In genomic region chr5:33144025-33144424, GRCm38 (mm10) we compare ENCODE assay signal across 9 mouse cellular contexts. TPM values are rescaled to one million over a fixed set of nuclear protein-coding genes. Genes with fewer than 3 reads are reported as not detected.
A peak's percentile ranks its signal among the peaks of the same experiment; 100 is the strongest.
DNase-seq lines count a peak whose midpoint lies in the region; ATAC-seq and TF ChIP-seq lines count a peak whose summit lies in the region.
"Had no signal": no experiment of that assay in that cellular context is flagged by ENCODE, and none has a peak within 500 bp of the region (broad histone marks: within the 10 kb centered on the region; RNA-seq: fewer than 3 reads in every experiment).

No protein-coding gene starts in this region.

- CTCF ChIA-PET in Patski (lab: Charles Lee) = interaction anchor here (0.7 to 5.7 kb wide), 12 partner anchors 10 to 122 kb away, joined by 3 to 59 read pairs (median 5); no protein-coding TSS in a partner anchor

- H3K4me1 ChIP-seq in embryonic facial prominence, embryonic 10.5 days = no peaks in the 10 kb centered on the region
- H3K4me1 ChIP-seq in forebrain, embryonic 10.5 days = no peaks in the 10 kb centered on the region
- H3K4me1 ChIP-seq: embryonic facial prominence, embryonic 13.5 days had no signal

- H3K27me3 ChIP-seq in Patski = peaks cover 12% of the 10 kb centered on the region
- no peaks in the 10 kb centered on the region for H3K27me3 ChIP-seq in embryonic facial prominence, embryonic 10.5 days (replicated peaks; ENCODE audit: low read depth, poor library complexity, severe bottlenecking)
- no peaks in the 10 kb centered on the region for H3K27me3 ChIP-seq in forebrain, embryonic 10.5 days (ENCODE audit: poor library complexity, severe bottlenecking)

- DNase-seq in heart, postnatal 4 days = peak; percentile 22
- DNase-seq in heart, adult 8-10 months (ENCODE audit: low spot score) = no peak
- DNase-seq in 3T3-L1 (ENCODE audit: low read depth, low spot score) (peak; percentile 84), Patski (ENCODE audit: low read depth, low spot score) (no peak)
- DNase-seq in embryonic facial prominence, embryonic 10.5 days (ENCODE audit: low spot score) = peak; percentile 34
- DNase-seq in forebrain, embryonic 10.5 days (ENCODE audit: extremely low spot score, low spot score) = no peak
- no peak for DNase-seq in layer of hippocampus, postnatal 14 days (ENCODE audit: low spot score in 2 of 2)

- no peak overlapping the region for H3K4me3 ChIP-seq in embryonic facial prominence, embryonic 10.5 days
- no peak overlapping the region for H3K4me3 ChIP-seq in forebrain, embryonic 10.5 days
- H3K4me3 ChIP-seq: embryonic facial prominence, embryonic 13.5 days had no signal

- in situ Hi-C loops in Patski (cut with MboI; ENCODE audit: low pct_unique_long_range_greater_than_20kb) = loop anchor here (25.0 kb wide), 1 partner anchor 432 kb away; no protein-coding TSS in a partner anchor

- no peaks in the 10 kb centered on the region for H3K36me3 ChIP-seq in embryonic facial prominence, embryonic 10.5 days (replicated peaks)
- no peaks in the 10 kb centered on the region for H3K36me3 ChIP-seq in forebrain, embryonic 10.5 days (replicated peaks)
- H3K36me3 ChIP-seq: embryonic facial prominence, embryonic 13.5 days had no signal

- 58% methylated on average over 5 of the region's 5 CpGs for WGBS in embryonic facial prominence, embryonic 10.5 days
- WGBS in forebrain, embryonic 10.5 days = 52% methylated on average over 5 of the region's 5 CpGs

- H3K9me3 ChIP-seq in embryonic facial prominence, embryonic 10.5 days = no peaks in the 10 kb centered on the region
- H3K9me3 ChIP-seq in forebrain, embryonic 10.5 days = no peaks in the 10 kb centered on the region
- H3K9me3 ChIP-seq: embryonic facial prominence, embryonic 13.5 days had no signal

- ATAC-seq in Patski = peak; percentile 74
- ATAC-seq in megakaryocyte progenitor cell, adult 5-6 weeks (replicated peaks; ENCODE audit: poor library complexity) = peak; percentile 73

- TF ChIP-seq CTCF in Patski (IDR thresholded peaks at IDR 0.05) = peak; percentile 89

- H3K27ac ChIP-seq in embryonic facial prominence, embryonic 10.5 days (replicated peaks) = no peak overlapping the region
- no peak overlapping the region for H3K27ac ChIP-seq in forebrain, embryonic 10.5 days
- H3K27ac ChIP-seq: embryonic facial prominence, embryonic 13.5 days had no signal

- POLR2A ChIA-PET in Patski (lab: Charles Lee) = interaction anchor here (1.3 kb wide), 1 partner anchor 11 kb away, joined by 3 read pairs; no protein-coding TSS in a partner anchor

RNA-seq across cellular contexts. Expression of gene Slc5a1, which starts 40.0 kb away (rescaled TPM):
- total RNA-seq in heart, postnatal 4 days (2021) = not detected
- total RNA-seq in heart, adult 8-10 months (2022) = under 1 TPM; 0.19 to 0.57 (median 0.41) TPM
- polyA plus RNA-seq in Patski (2021) = 0.04 TPM
- 0.05 TPM in 1 of 2 replicates, not detected in the other for polyA plus RNA-seq in embryonic facial prominence, embryonic 10.5 days (2016; fragmentation: Nextera tagmentation; extraction: Ambion mirVana)
- total RNA-seq in megakaryocyte progenitor cell, adult 5-6 weeks (2015) = not detected in 2 replicates
- total RNA-seq in megakaryocyte progenitor cell, adult 5-6 weeks (2017) = not detected in 2 replicates
- polyA plus RNA-seq in forebrain, embryonic 10.5 days (2016; fragmentation: Nextera tagmentation; extraction: Ambion mirVana) = 0.04 TPM in 1 of 2 replicates, not detected in the other
- under 1 TPM; 0.21 to 0.28 TPM for total RNA-seq in layer of hippocampus, postnatal 14 days (2021)

Comparison
In these comparisons a context has a peak if more than half of its experiments do, and no peak if none do; other contexts are left out.
1. DNase-seq: peak in heart, postnatal 4 days (single experiment), 3T3-L1 (single experiment) and embryonic facial prominence, embryonic 10.5 days (single experiment); none in heart, adult 8-10 months (single experiment), Patski (single experiment), forebrain, embryonic 10.5 days (single experiment) and layer of hippocampus, postnatal 14 days (0 of 2).